ENCODE assay signal across 28 mouse cellular contexts in genomic region chr11:76516951-76517350, GRCm38 (mm10).
"Had no signal": no experiment of that assay in that cellular context is flagged by ENCODE, and none has a peak within 500 bp of the region (broad histone marks: within the 10 kb centered on the region; RNA-seq: fewer than 3 reads in every experiment).

No protein-coding gene starts in this region.

- H3K4me1 ChIP-seq: hindbrain, embryonic 10.5 days; hindbrain, embryonic 15.5 days had no signal

- DNase-seq: heart, postnatal 10 days; heart, postnatal 14 days; heart, postnatal 36 days; heart, postnatal 4 days; kidney, adult 11 months; kidney, adult 18-20 months; kidney, adult 2 months; kidney, adult 8-10 months; kidney, adult 9 months; kidney, postnatal 10 days; kidney, postnatal 14 days; kidney, postnatal 25 days; kidney, postnatal 36 days; kidney, postnatal 4 days; layer of hippocampus, postnatal 36 days had no signal

- H3K4me3 ChIP-seq: heart, embryonic 12.5 days; heart, embryonic 13.5 days; heart, embryonic 15.5 days; hindbrain, embryonic 10.5 days; hindbrain, embryonic 12.5 days; hindbrain, embryonic 13.5 days; hindbrain, embryonic 15.5 days; intestine, embryonic 15.5 days; kidney, embryonic 15.5 days; left cerebral cortex, adult 2 months had no signal

- H3K27me3 ChIP-seq: heart, embryonic 12.5 days; heart, embryonic 13.5 days; heart, embryonic 15.5 days; hindbrain, embryonic 12.5 days; hindbrain, embryonic 13.5 days; hindbrain, embryonic 15.5 days; intestine, embryonic 15.5 days; kidney, embryonic 15.5 days had no signal

- H3K36me3 ChIP-seq: heart, embryonic 12.5 days; heart, embryonic 13.5 days; heart, embryonic 15.5 days; hindbrain, embryonic 12.5 days; hindbrain, embryonic 13.5 days; hindbrain, embryonic 15.5 days; intestine, embryonic 15.5 days; kidney, embryonic 15.5 days had no signal

- H3K27ac ChIP-seq: heart, embryonic 13.5 days; heart, embryonic 15.5 days; hindbrain, embryonic 10.5 days; hindbrain, embryonic 12.5 days; hindbrain, embryonic 13.5 days; hindbrain, embryonic 14.5 days; hindbrain, embryonic 15.5 days; hindbrain, postnatal 0 days; intestine, embryonic 15.5 days; kidney, embryonic 15.5 days; kidney, postnatal 0 days; left cerebral cortex, adult 2 months had no signal

- H3K9ac ChIP-seq: heart, embryonic 12.5 days; heart, embryonic 13.5 days; heart, embryonic 15.5 days; hindbrain, embryonic 12.5 days; hindbrain, embryonic 13.5 days; hindbrain, embryonic 14.5 days; hindbrain, embryonic 15.5 days; intestine, embryonic 15.5 days; kidney, embryonic 15.5 days had no signal
